Mouse (Mus musculus) neural tube, embryonic 11.5 days (tissue): ENCODE measurements at regions not wholly inside any gene's neighbourhood (a gene's known extent, or its start where the extent isn't known, plus 50 kb on each side); places are given as distances from the start of the nearest gene placed in this dataset.

Source experiments
- ATAC-seq: fragments of 200-750 bp; cut with Nextera tagmentation; 2 replicates; pipeline ENCODE4 v1.8.0; 2017; ENCODE audit warnings: moderate number of reproducible peaks, mild to moderate bottlenecking, moderate TSS enrichment, moderate library complexity; ENCODE audit not compliant: insufficient read depth, low FRiP score, low TSS enrichment
- DNase-seq: peaks from one replicate; pipeline ENCODE4 v3.0.0-alpha.2; 2015; ENCODE audit warnings: low spot score
- H3K27ac ChIP-seq: fragments of 300-500 bp; sonication (generic); 2 replicates; pipeline ENCODE4 v1.5.1; 2014; ENCODE audit warnings: low read depth, mild to moderate bottlenecking, low read length
- H3K27me3 ChIP-seq: fragments of 300-500 bp; sonication (generic); 2 replicates; pipeline ENCODE4 v1.6.1; 2014; ENCODE audit warnings: mild to moderate bottlenecking, low read length, mixed read lengths; ENCODE audit not compliant: control insufficient read depth, insufficient read depth
- H3K36me3 ChIP-seq: fragments of 300-500 bp; sonication (generic); 2 replicates; pipeline ENCODE4 v1.6.1; 2014; ENCODE audit warnings: mild to moderate bottlenecking, low read length, moderate library complexity, mixed read lengths; ENCODE audit not compliant: control insufficient read depth, insufficient read depth
- H3K4me1 ChIP-seq: fragments of 300-500 bp; sonication (generic); 2 replicates; pipeline ENCODE4 v1.6.1; 2014; ENCODE audit warnings: low read length, mixed read lengths; ENCODE audit not compliant: control insufficient read depth, insufficient read depth
- H3K4me2 ChIP-seq: fragments of 300-500 bp; sonication (generic); 2 replicates; pipeline ENCODE4 v1.6.1; 2014; ENCODE audit warnings: low read depth, mild to moderate bottlenecking, moderate library complexity
- H3K4me3 ChIP-seq: fragments of 300-500 bp; sonication (generic); 2 replicates; pipeline ENCODE4 v1.5.1; 2014; ENCODE audit warnings: low read depth, low read length
- H3K9ac ChIP-seq: fragments of 300-500 bp; sonication (generic); 2 replicates; pipeline ENCODE4 v1.6.1; 2014; ENCODE audit warnings: mild to moderate bottlenecking, low read length
- H3K9me3 ChIP-seq: fragments of 300-500 bp; sonication (generic); 2 replicates; pipeline ENCODE4 v1.6.1; 2016; ENCODE audit warnings: low read length; ENCODE audit not compliant: control insufficient read depth
- WGBS: fragments of 180-500 bp; shearing (Covaris S2); extraction: QIAGEN DNeasy Blood & Tissue Kit; methylation state at CpG from one replicate; pipeline ENCODE4 v1.1.7; 2014; 5-methylcytosine and 5-hydroxymethylcytosine counted together

- DNase-seq: no peak
- Histone ChIP-seq H3K27me3 (no peaks in the 10 kb centered on the region), H3K27ac (no peak overlapping the region), H3K4me3 (no peak overlapping the region), H3K4me2 (no peak overlapping the region), H3K36me3 (no peaks in the 10 kb centered on the region), H3K9ac (no peak overlapping the region), H3K9me3 (no peaks in the 10 kb centered on the region), H3K4me1 (no peaks in the 10 kb centered on the region)
- 78% methylated on average over 2 of the region's 2 CpGs for WGBS
- ATAC-seq: peak; percentile 61; the same call in 1 of the 2 replicates
Observed at GRCm38 (mm10) chr1:115417645-115418044, 266.9 kb upstream of the Cntnap5a start.

DNA sequence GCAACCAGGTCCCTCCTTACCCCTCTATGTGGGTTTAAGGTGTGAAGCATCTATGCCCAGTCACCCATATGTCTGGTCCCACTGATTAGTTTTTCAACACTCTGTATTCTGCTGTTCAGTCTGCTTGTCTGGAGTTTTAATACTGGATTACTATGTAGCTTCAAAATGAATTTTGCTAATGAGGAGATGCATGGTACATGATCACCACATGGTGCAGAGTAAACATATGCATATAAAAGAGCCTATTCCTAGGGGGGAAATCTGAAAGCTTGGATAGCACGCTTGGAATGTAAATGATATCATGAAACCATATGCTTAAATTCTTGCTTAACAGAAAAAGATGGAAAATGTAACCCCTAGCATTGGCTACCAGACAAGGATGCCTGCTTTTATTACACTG, 262.1 kb upstream of the Cntnap5a start:
- no peak overlapping the region for H3K4me3 ChIP-seq
- 69% methylated on average over 1 of the region's 1 CpGs for WGBS
- no peak for ATAC-seq

GRCm38 (mm10) chr1:115422949-115423348, 261.6 kb upstream of the Cntnap5a start:
- no peak for DNase-seq
- Histone ChIP-seq H3K4me1 (no peaks in the 10 kb centered on the region), H3K4me2 (no peak overlapping the region), H3K27ac (no peak overlapping the region), H3K27me3 (no peaks in the 10 kb centered on the region), H3K36me3 (no peaks in the 10 kb centered on the region), H3K9ac (no peak overlapping the region), H3K4me3 (no peak overlapping the region), H3K9me3 (no peaks in the 10 kb centered on the region)
- no peak for ATAC-seq

More for the DNA sequence above, 262.1 kb upstream of the Cntnap5a start:
- no peak for DNase-seq
- Histone ChIP-seq H3K4me1 (no peaks in the 10 kb centered on the region), H3K9me3 (no peaks in the 10 kb centered on the region), H3K9ac (no peak overlapping the region), H3K27me3 (no peaks in the 10 kb centered on the region), H3K36me3 (no peaks in the 10 kb centered on the region), H3K4me2 (no peak overlapping the region), H3K27ac (no peak overlapping the region)
